Mouse (Mus musculus): ENCODE results near the gene Olfr657. TPM values are rescaled to one million over a fixed set of nuclear protein-coding genes. Genes with fewer than 3 reads are reported as not detected.
A peak's percentile ranks its signal among the peaks of the same experiment; 100 is the strongest.

Olfr657 gene
- polyA plus RNA-seq (2015; fragmentation: Nextera tagmentation; extraction: Ambion mirVana) = not detected in 2 replicates

- no peak within 1 kb of the TSS for H3K9ac ChIP-seq
- H3K36me3 ChIP-seq = no peaks in the 10 kb centered on the region
- no peaks in the 10 kb centered on the region for H3K4me1 ChIP-seq (replicated peaks)
- no peak within 1 kb of the TSS for H3K4me3 ChIP-seq
- no peak for ATAC-seq (replicated peaks; ENCODE audit: insufficient number of reproducible peaks, insufficient read depth, low FRiP score, low read depth)
- H3K27ac ChIP-seq = no peak within 1 kb of the TSS
- no peak within 1 kb of the TSS for H3K4me2 ChIP-seq
- no peaks in the 10 kb centered on the region for H3K27me3 ChIP-seq
- no peaks in the 10 kb centered on the region for H3K9me3 ChIP-seq (replicated peaks)
These were observed at the start of gene Olfr657 for GRCm38 (mm10) chr7:104624494-104624893. Olfr657 (plus strand) TSS chr7:104624794.

- Histone ChIP-seq H3K9me3 (replicated peaks) (no peaks in the 10 kb centered on the region), H3K27me3 (no peaks in the 10 kb centered on the region), H3K27ac (no peak within 1 kb of the TSS), H3K4me1 (replicated peaks) (no peaks in the 10 kb centered on the region), H3K36me3 (no peaks in the 10 kb centered on the region), H3K4me2 (no peak within 1 kb of the TSS), H3K9ac (no peak within 1 kb of the TSS), H3K4me3 (no peak within 1 kb of the TSS)
- ATAC-seq (replicated peaks; ENCODE audit: insufficient number of reproducible peaks, insufficient read depth, low FRiP score, low read depth) = no peak
- 45% methylated on average over 2 of the region's 2 CpGs for WGBS
These were observed 47.6 kb upstream of the Olfr657 start, which contains the start of gene Olfr653 for GRCm38 (mm10) chr7:104577014-104577413. Olfr653 (plus strand) TSS chr7:104577314.

- Histone ChIP-seq H3K4me1 (replicated peaks) (no peaks in the 10 kb centered on the region), H3K27ac (no peak overlapping the region), H3K4me2 (no peak overlapping the region), H3K9me3 (replicated peaks) (no peaks in the 10 kb centered on the region), H3K27me3 (no peaks in the 10 kb centered on the region), H3K4me3 (no peak overlapping the region), H3K36me3 (no peaks in the 10 kb centered on the region), H3K9ac (no peak overlapping the region)
- 85% methylated on average over 4 of the region's 4 CpGs for WGBS
- no peak for ATAC-seq (replicated peaks; ENCODE audit: insufficient number of reproducible peaks, insufficient read depth, low FRiP score, low read depth)
These were observed 43.7 kb upstream of the Olfr657 start for GRCm38 (mm10) chr7:104580846-104581245.

- Histone ChIP-seq H3K9me3 (replicated peaks) (no peaks in the 10 kb centered on the region), H3K36me3 (no peaks in the 10 kb centered on the region), H3K27me3 (no peaks in the 10 kb centered on the region), H3K4me2 (no peak overlapping the region), H3K9ac (no peak overlapping the region), H3K4me3 (no peak overlapping the region), H3K4me1 (replicated peaks) (no peaks in the 10 kb centered on the region), H3K27ac (no peak overlapping the region)
- no peak for ATAC-seq (replicated peaks; ENCODE audit: insufficient number of reproducible peaks, insufficient read depth, low FRiP score, low read depth)
- 80% methylated on average over 4 of the region's 4 CpGs for WGBS
These were observed 43.2 kb upstream of the Olfr657 start for GRCm38 (mm10) chr7:104581429-104581828.

- Histone ChIP-seq H3K4me2 (no peak within 1 kb of the TSS), H3K4me1 (replicated peaks) (no peaks in the 10 kb centered on the region), H3K9ac (no peak within 1 kb of the TSS), H3K4me3 (no peak within 1 kb of the TSS), H3K27me3 (no peaks in the 10 kb centered on the region), H3K9me3 (replicated peaks) (no peaks in the 10 kb centered on the region), H3K27ac (no peak within 1 kb of the TSS), H3K36me3 (no peaks in the 10 kb centered on the region)
- 75% methylated on average over 4 of the region's 4 CpGs for WGBS
- no peak for ATAC-seq (replicated peaks; ENCODE audit: insufficient number of reproducible peaks, insufficient read depth, low FRiP score, low read depth)
These were observed 37.9 kb upstream of the Olfr657 start, which contains the start of gene Olfr654 for GRCm38 (mm10) chr7:104586725-104587124. Olfr654 (plus strand) TSS chr7:104587025.

DNA sequence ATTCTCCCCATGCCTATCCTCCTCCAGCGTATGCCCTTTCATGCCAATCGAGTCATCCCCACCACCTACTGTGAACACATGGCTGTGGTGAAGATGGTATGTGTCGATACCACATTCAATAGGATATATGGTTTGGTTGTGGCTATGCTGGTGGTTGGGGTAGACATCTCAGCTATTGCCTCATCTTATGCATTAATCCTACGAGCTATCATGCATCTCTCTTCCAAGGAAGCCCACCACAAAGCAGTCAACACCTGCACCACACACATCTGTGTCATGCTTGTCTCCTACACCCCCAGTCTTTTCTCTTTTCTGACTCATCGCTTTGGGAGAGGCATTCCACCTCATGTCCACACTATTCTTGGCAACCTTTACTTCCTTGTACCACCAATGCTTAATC is 36.3 kb upstream of the Olfr657 start:
- Histone ChIP-seq H3K27me3 (no peaks in the 10 kb centered on the region), H3K27ac (no peak overlapping the region), H3K4me1 (replicated peaks) (no peaks in the 10 kb centered on the region), H3K4me2 (no peak overlapping the region), H3K9ac (no peak overlapping the region), H3K36me3 (no peaks in the 10 kb centered on the region), H3K4me3 (no peak overlapping the region), H3K9me3 (replicated peaks) (no peaks in the 10 kb centered on the region)
- 73% methylated on average over 5 of the region's 5 CpGs for WGBS
- no peak for ATAC-seq (replicated peaks; ENCODE audit: insufficient number of reproducible peaks, insufficient read depth, low FRiP score, low read depth)

DNA sequence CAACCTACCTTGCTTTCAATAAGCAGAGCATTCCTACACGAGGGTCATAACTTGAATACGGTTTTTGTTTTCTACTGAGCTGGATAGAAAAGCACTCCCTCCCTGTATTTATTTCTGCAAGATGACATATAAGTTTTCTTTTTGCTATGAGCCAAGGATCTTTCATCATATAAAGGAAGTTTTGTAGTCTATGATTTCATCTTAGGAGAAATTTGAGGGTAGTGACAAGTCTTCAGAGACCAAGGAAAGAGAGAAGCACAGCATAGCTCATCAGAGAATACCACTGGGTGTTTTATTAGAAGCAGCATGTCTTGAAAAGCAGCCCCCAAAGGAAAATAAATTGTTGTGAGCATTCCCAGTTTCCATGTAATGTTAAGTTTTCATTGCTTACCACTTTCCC is 22.9 kb upstream of the Olfr657 start, which contains the start of gene Olfr655:
Gene Olfr655, minus strand, starts transcription at position 101 of the 400 bp plus-strand sequence.
- Histone ChIP-seq H3K4me1 (replicated peaks) (no peaks in the 10 kb centered on the region), H3K27ac (no peak within 1 kb of the TSS), H3K4me2 (no peak within 1 kb of the TSS), H3K4me3 (no peak within 1 kb of the TSS), H3K9ac (no peak within 1 kb of the TSS), H3K9me3 (replicated peaks) (no peaks in the 10 kb centered on the region), H3K36me3 (no peaks in the 10 kb centered on the region), H3K27me3 (no peaks in the 10 kb centered on the region)
- ATAC-seq (replicated peaks; ENCODE audit: insufficient number of reproducible peaks, insufficient read depth, low FRiP score, low read depth) = no peak
- 71% methylated on average over 2 of the region's 2 CpGs for WGBS

DNA sequence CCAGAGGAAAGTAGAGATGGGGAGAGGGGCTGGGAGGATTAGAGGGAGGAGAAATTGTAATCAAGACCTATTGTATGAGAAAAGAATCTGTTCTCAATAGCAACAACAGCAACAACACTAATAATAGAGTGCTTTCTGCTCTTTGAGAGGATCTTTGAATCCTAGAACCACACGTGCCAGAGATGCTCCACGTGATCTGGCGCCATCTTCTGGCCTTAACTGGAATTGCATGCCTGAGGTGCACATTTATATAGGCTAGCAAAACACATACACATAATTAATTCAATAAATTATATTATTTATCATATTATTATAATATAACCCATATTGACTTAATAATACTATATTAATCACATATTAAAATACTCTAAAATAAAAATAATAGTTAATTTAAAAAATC is 21.4 kb upstream of the Olfr657 start:
- no peak overlapping the region for H3K9ac ChIP-seq
- WGBS = 2% methylated on average over 3 of the region's 3 CpGs
- ATAC-seq (replicated peaks; ENCODE audit: insufficient number of reproducible peaks, insufficient read depth, low FRiP score, low read depth) = no peak

GRCm38 (mm10) chr7:104604727-104605126 is 19.9 kb upstream of the Olfr657 start:
- Histone ChIP-seq H3K9ac (no peak overlapping the region), H3K36me3 (no peaks in the 10 kb centered on the region), H3K4me3 (no peak overlapping the region), H3K27me3 (no peaks in the 10 kb centered on the region), H3K4me2 (no peak overlapping the region), H3K9me3 (replicated peaks) (no peaks in the 10 kb centered on the region), H3K27ac (no peak overlapping the region), H3K4me1 (replicated peaks) (no peaks in the 10 kb centered on the region)
- ATAC-seq (replicated peaks; ENCODE audit: insufficient number of reproducible peaks, insufficient read depth, low FRiP score, low read depth) = no peak

More for the DNA sequence above, 21.4 kb upstream of the Olfr657 start:
- Histone ChIP-seq H3K27me3 (no peaks in the 10 kb centered on the region), H3K4me3 (no peak overlapping the region), H3K36me3 (no peaks in the 10 kb centered on the region), H3K9me3 (replicated peaks) (no peaks in the 10 kb centered on the region), H3K27ac (no peak overlapping the region), H3K4me2 (no peak overlapping the region), H3K4me1 (replicated peaks) (no peaks in the 10 kb centered on the region)

DNA sequence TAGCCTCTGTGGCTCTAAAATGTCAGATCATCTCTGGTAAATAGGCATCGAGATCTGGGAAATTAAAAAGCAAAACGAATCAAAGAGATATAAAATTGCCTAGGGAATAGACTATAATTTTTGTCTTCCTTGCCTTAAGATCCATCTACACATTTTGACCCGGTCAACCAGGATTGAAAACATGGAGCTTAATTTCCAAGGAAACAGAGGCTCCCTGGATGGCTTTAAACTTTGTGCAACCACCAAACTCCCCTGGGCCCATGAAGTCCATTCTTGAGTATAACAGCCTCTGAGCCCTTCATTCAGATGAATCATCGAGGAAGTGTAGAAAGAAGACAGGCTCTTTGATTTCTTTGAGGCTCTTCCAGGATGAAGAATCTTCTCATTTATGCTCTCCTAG is 10.9 kb upstream of the Olfr657 start, which contains the start of gene Olfr656:
Gene Olfr656, plus strand, starts transcription at position 301 of the 400 bp plus-strand sequence.
- H3K4me1 ChIP-seq (replicated peaks) = no peaks in the 10 kb centered on the region
- ATAC-seq (replicated peaks; ENCODE audit: insufficient number of reproducible peaks, insufficient read depth, low FRiP score, low read depth) = no peak
- WGBS = 62% methylated on average over 4 of the region's 4 CpGs
- H3K36me3 ChIP-seq = no peaks in the 10 kb centered on the region
- no peak within 1 kb of the TSS for H3K27ac ChIP-seq
- no peak within 1 kb of the TSS for H3K4me3 ChIP-seq
- no peak within 1 kb of the TSS for H3K9ac ChIP-seq
- no peak within 1 kb of the TSS for H3K4me2 ChIP-seq
- no peaks in the 10 kb centered on the region for H3K9me3 ChIP-seq (replicated peaks)
- H3K27me3 ChIP-seq = no peaks in the 10 kb centered on the region

GRCm38 (mm10) chr7:104646841-104647482 is 22.4 kb downstream of the Olfr657 start, which contains the start of gene Olfr658:
Olfr658 (minus strand) TSS chr7:104647305.
- no peaks in the 10 kb centered on the region for H3K36me3 ChIP-seq
- no peaks in the 10 kb centered on the region for H3K9me3 ChIP-seq (replicated peaks)
- no peaks in the 10 kb centered on the region for H3K4me1 ChIP-seq (replicated peaks)
- H3K4me3 ChIP-seq = peak within 1 kb of the TSS; percentile 24; the same call in 1 of the 2 replicates
- H3K27ac ChIP-seq = no peak within 1 kb of the TSS
- no peak within 1 kb of the TSS for H3K9ac ChIP-seq
- peak within 1 kb of the TSS; percentile 52 for H3K4me2 ChIP-seq
- peak; percentile 70; the same call in 1 of the 2 replicates for ATAC-seq (replicated peaks; ENCODE audit: insufficient number of reproducible peaks, insufficient read depth, low FRiP score, low read depth)
- H3K27me3 ChIP-seq = no peaks in the 10 kb centered on the region
- WGBS = 18% methylated on average over 20 of the region's 22 CpGs

GRCm38 (mm10) chr7:104666453-104666852 is 41.9 kb downstream of the Olfr657 start, which contains the start of gene Olfr659:
Olfr659 (plus strand) TSS chr7:104666753.
- Histone ChIP-seq H3K9me3 (replicated peaks) (no peaks in the 10 kb centered on the region), H3K27ac (no peak within 1 kb of the TSS)

More at GRCm38 (mm10) chr7:104666453-104666852, 41.9 kb downstream of the Olfr657 start, which contains the start of gene Olfr659:
- Histone ChIP-seq H3K4me1 (replicated peaks) (no peaks in the 10 kb centered on the region), H3K36me3 (no peaks in the 10 kb centered on the region), H3K4me3 (no peak within 1 kb of the TSS), H3K4me2 (no peak within 1 kb of the TSS), H3K27me3 (no peaks in the 10 kb centered on the region), H3K9ac (no peak within 1 kb of the TSS)
- no peak for ATAC-seq (replicated peaks; ENCODE audit: insufficient number of reproducible peaks, insufficient read depth, low FRiP score, low read depth)
- 69% methylated on average over 3 of the region's 3 CpGs for WGBS

All from heart, embryonic 15.5 days (tissue).